Mouse (Mus musculus) forebrain, embryonic 13.5 days (tissue): ENCODE data around the gene Gm20388. TPM values are rescaled to one million over a fixed set of nuclear protein-coding genes. Genes with fewer than 3 reads are reported as not detected.

ENCODE experiments used
- ATAC-seq: fragments of 200-750 bp; cut with Nextera tagmentation; 2 replicates; pipeline ENCODE4 v1.8.0; 2017
- H3K27ac ChIP-seq: fragments of 300-500 bp; sonication (generic); 2 replicates; pipeline ENCODE4 v1.5.1; 2015; ENCODE audit warnings: inconsistent platforms, mild to moderate bottlenecking, moderate library complexity
- H3K27me3 ChIP-seq: fragments of 300-500 bp; sonication (generic); 2 replicates; pipeline ENCODE4 v1.6.1; 2015; ENCODE audit warnings: mild to moderate bottlenecking, inconsistent platforms
- H3K36me3 ChIP-seq: fragments of 300-500 bp; sonication (generic); 2 replicates; pipeline ENCODE4 v1.6.1; 2015; ENCODE audit warnings: mild to moderate bottlenecking, inconsistent platforms; ENCODE audit not compliant: poor library complexity, severe bottlenecking
- H3K4me1 ChIP-seq: fragments of 300-500 bp; sonication (generic); 2 replicates; pipeline ENCODE4 v1.6.1; 2015; ENCODE audit warnings: inconsistent platforms
- H3K4me2 ChIP-seq: fragments of 300-500 bp; sonication (generic); 2 replicates; pipeline ENCODE4 v1.6.1; 2015; ENCODE audit warnings: inconsistent platforms, mild to moderate bottlenecking, moderate library complexity
- H3K4me3 ChIP-seq: fragments of 300-500 bp; sonication (generic); 2 replicates; pipeline ENCODE4 v1.5.1; 2015; ENCODE audit warnings: mild to moderate bottlenecking, inconsistent platforms
- H3K9ac ChIP-seq: fragments of 300-500 bp; sonication (generic); 2 replicates; pipeline ENCODE4 v1.6.1; 2015; ENCODE audit warnings: mild to moderate bottlenecking, inconsistent platforms
- H3K9me3 ChIP-seq: fragments of 300-500 bp; sonication (generic); replicated peaks from 2 replicates; pipeline ENCODE4 v1.6.1; 2016; ENCODE audit warnings: inconsistent platforms
- WGBS: fragments of 180-500 bp; shearing (Covaris S2); methylation state at CpG from one replicate; pipeline ENCODE4 v1.1.7; 2015; 5-methylcytosine and 5-hydroxymethylcytosine counted together
- polyA plus RNA-seq: library from polyadenylated mRNA; unstranded; fragments of >200 nt; fragmentation: Nextera tagmentation; extraction: Ambion mirVana; gene quantifications from 2 replicates; pipeline ENCODE4 v1.2.1, GENCODE M21; 2015

The Gm20388 gene
- polyA plus RNA-seq, 1 experiment from 2014 or later: 5.6 TPM

GRCm38 (mm10) chr8:122283356-122284202 is 2372.9 kb downstream of the Gm20388 start:
- H3K27ac ChIP-seq: 0 out of 2 replicates have a peak overlapping the region, but pooled peaks have one; percentile 14
- H3K4me1 ChIP-seq: peaks cover 42% of the 10 kb centered on the region
- H3K4me3 ChIP-seq: peak overlapping the region; percentile 61
- peak overlapping the region; percentile 97 for H3K4me2 ChIP-seq
- no peaks in the 10 kb centered on the region for H3K9me3 ChIP-seq
- H3K27me3 ChIP-seq: peaks cover 48% of the 10 kb centered on the region
- WGBS: 1% methylated on average over 36 of the region's 37 CpGs
- H3K9ac ChIP-seq: peak overlapping the region; percentile 75
- no peak for ATAC-seq
- no peaks in the 10 kb centered on the region for H3K36me3 ChIP-seq

DNA sequence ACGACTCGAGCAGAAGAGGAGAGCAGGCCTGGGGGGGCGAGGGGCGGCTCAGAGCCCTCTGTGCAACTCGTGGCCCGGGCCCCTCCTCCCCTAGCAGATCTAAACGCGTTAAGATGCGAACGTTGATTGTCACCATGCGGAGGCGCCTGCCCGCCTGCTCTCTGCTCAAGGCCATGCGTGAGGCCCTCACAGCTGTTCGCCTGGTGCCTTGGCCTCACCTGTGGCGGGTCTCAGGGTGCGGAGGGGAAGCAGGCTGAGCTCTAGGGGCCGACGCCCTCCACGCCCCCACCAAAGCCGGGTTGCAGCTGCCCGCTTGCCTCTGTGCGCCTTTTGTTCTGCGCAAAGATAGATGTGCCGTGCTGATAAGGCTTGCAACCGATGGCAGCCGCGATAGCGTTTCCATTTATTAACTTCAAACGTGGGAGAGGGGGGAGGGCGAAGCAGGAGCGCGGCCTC is 2373.6 kb downstream of the Gm20388 start:
- H3K4me1 ChIP-seq: peaks cover 42% of the 10 kb centered on the region

GRCm38 (mm10) chr8:122284659-122285261 is 2374.1 kb downstream of the Gm20388 start:
- Histone ChIP-seq H3K4me2 (peak overlapping the region; percentile 97), H3K9ac (peak overlapping the region; percentile 75), H3K36me3 (no peaks in the 10 kb centered on the region), H3K4me1 (peaks cover 42% of the 10 kb centered on the region), H3K27me3 (peaks cover 56% of the 10 kb centered on the region), H3K27ac (no peak overlapping the region), H3K9me3 (no peaks in the 10 kb centered on the region), H3K4me3 (peak overlapping the region; percentile 61)
- no peak for ATAC-seq
- WGBS: 4% methylated on average over 21 of the region's 21 CpGs

More for the DNA sequence above, 2373.6 kb downstream of the Gm20388 start:
- Histone ChIP-seq H3K4me3 (peak overlapping the region; percentile 61), H3K27ac (0 out of 2 replicates have a peak overlapping the region, but pooled peaks have one; percentile 14), H3K36me3 (no peaks in the 10 kb centered on the region), H3K9me3 (no peaks in the 10 kb centered on the region), H3K27me3 (peaks cover 53% of the 10 kb centered on the region), H3K4me2 (peak overlapping the region; percentile 97), H3K9ac (peak overlapping the region; percentile 75)
- under 1% methylated on average over 32 of the region's 33 CpGs for WGBS
- no peak for ATAC-seq

GRCm38 (mm10) chr8:122285727-122286126 is 2375.1 kb downstream of the Gm20388 start:
- peaks cover 56% of the 10 kb centered on the region for H3K27me3 ChIP-seq
- H3K9me3 ChIP-seq: no peaks in the 10 kb centered on the region
- H3K4me1 ChIP-seq: peaks cover 38% of the 10 kb centered on the region
- no peaks in the 10 kb centered on the region for H3K36me3 ChIP-seq
- 68% methylated on average over 6 of the region's 6 CpGs for WGBS
- no peak overlapping the region for H3K9ac ChIP-seq
- H3K27ac ChIP-seq: no peak overlapping the region
- no peak overlapping the region for H3K4me3 ChIP-seq
- no peak for ATAC-seq
- no peak overlapping the region for H3K4me2 ChIP-seq

DNA sequence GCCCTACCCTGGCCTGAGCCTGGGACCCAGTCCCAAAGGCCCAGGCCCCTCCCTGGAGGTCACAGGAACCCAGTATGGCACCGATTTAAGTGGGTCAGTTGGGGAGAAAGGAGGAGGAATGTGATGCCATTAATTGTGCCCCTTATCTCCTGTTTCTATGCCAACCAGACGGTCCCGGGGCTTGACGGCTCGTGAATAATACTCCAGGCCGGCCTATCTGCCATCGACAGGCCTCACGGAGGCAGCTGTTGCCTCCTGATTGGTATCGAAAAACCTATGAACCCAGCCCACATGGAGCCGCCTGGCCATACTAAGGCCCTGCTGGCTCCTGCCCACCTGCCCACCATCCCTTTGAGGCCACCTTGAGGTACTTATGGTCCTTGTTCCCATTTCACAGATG is 2376.3 kb downstream of the Gm20388 start:
- 79% methylated on average over 10 of the region's 10 CpGs for WGBS
- Histone ChIP-seq H3K4me1 (peaks cover 39% of the 10 kb centered on the region), H3K27ac (no peak overlapping the region), H3K36me3 (no peaks in the 10 kb centered on the region), H3K4me3 (no peak overlapping the region), H3K27me3 (peaks cover 56% of the 10 kb centered on the region), H3K4me2 (no peak overlapping the region), H3K9me3 (no peaks in the 10 kb centered on the region), H3K9ac (no peak overlapping the region)
- no peak for ATAC-seq

DNA sequence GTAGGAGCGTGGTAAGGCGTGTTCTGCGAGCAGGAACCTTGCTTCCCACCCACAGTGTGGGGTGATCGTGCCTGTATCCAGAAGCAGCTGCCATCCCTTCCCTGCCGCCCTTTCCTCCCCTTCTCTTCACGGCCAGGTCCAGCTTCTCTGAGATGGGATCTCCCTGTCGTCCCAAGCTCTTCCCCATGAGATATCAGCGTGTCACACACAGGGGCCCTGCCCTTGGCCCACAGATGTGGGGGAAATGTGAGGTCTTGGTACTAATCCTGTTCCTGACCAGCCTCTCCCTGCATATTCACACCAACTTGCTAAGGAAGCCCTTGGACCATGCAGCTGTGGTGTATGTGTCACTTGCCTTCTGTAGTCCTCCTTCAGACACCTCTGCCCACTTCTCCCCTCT is 2377.1 kb downstream of the Gm20388 start:
- Histone ChIP-seq H3K9ac (no peak overlapping the region), H3K9me3 (no peaks in the 10 kb centered on the region), H3K4me2 (no peak overlapping the region), H3K4me3 (no peak overlapping the region), H3K27ac (no peak overlapping the region), H3K27me3 (peaks cover 51% of the 10 kb centered on the region), H3K4me1 (peaks cover 37% of the 10 kb centered on the region), H3K36me3 (no peaks in the 10 kb centered on the region)
- 81% methylated on average over 8 of the region's 8 CpGs for WGBS
- no peak for ATAC-seq

DNA sequence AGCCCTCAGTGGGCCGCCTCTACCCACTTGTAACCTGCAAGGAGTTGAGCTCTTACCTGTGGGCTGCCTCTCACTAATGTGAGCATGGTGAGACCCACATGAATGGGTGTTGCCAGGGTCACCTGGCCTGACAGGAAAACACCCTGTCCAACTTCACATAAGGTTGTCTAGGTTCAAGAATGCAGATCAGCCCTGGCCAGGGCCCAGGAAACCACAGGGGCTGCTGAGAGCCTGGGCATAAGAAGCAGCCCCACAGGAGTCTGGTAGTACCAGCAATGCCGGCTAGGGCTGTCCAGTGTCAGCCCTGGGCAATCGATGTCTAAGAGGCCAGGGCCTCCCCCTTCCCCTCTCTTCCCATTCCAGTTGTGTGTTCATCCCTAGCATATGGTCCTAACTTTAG is 2377.7 kb downstream of the Gm20388 start:
- Histone ChIP-seq H3K27me3 (peaks cover 45% of the 10 kb centered on the region), H3K9ac (no peak overlapping the region), H3K4me3 (no peak overlapping the region), H3K9me3 (no peaks in the 10 kb centered on the region), H3K4me1 (peaks cover 31% of the 10 kb centered on the region), H3K36me3 (no peaks in the 10 kb centered on the region), H3K27ac (no peak overlapping the region), H3K4me2 (no peak overlapping the region)
- no peak for ATAC-seq
- WGBS: 71% methylated on average over 3 of the region's 3 CpGs

DNA sequence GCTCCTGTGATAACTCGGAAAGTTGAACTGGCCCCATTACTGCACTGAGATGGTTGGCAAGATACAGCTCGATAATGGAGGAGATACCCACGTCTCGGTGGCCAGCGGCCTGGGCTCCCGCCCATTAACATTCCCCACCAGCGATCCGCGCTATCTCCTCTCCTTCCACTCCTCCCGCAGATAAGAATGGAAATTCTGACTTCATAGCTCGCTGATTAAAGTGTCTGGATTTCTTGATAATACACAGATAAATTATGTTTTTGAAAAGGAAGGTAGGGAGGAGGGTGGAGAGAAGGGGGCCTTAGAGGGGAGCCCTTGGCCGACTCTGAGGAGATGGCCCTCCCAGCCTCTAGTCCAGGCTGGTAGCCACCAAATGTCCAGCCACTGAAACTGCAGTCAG is 2380.4 kb downstream of the Gm20388 start:
- Histone ChIP-seq H3K4me3 (no peak overlapping the region), H3K27me3 (peaks cover 18% of the 10 kb centered on the region), H3K9ac (no peak overlapping the region; the same call in 1 of the 2 replicates), H3K4me1 (peaks cover 15% of the 10 kb centered on the region), H3K4me2 (no peak overlapping the region), H3K9me3 (no peaks in the 10 kb centered on the region), H3K36me3 (no peaks in the 10 kb centered on the region), H3K27ac (no peak overlapping the region)
- no peak for ATAC-seq
- 79% methylated on average over 12 of the region's 12 CpGs for WGBS

DNA sequence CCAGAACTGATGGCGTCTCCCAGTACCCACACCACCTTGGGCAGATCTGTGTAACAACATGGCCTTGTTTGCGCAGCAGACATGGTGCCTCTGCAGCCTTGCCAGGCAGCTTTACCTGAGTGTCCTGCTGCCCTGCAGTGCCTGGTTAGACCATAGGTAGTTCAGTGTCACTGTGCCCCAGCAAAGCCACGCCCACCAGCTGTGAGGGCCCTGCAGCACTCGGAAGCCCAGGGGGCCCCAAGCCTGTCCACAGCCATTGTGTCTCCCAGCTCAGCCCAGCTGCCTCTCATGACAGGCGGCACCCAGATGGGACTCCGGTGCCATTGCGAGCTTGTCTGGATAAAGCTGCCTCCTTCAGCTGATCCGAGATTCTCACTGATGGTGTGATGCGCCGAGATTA is 2380.9 kb downstream of the Gm20388 start:
- Histone ChIP-seq H3K36me3 (no peaks in the 10 kb centered on the region), H3K4me2 (no peak overlapping the region), H3K27ac (no peak overlapping the region; the same call in 1 of the 2 replicates), H3K27me3 (peaks cover 14% of the 10 kb centered on the region), H3K9me3 (no peaks in the 10 kb centered on the region), H3K4me1 (peaks cover 19% of the 10 kb centered on the region), H3K4me3 (no peak overlapping the region), H3K9ac (no peak overlapping the region; the same call in 1 of the 2 replicates)
- 28% methylated on average over 10 of the region's 10 CpGs for WGBS
- ATAC-seq: no peak

- H3K9me3 ChIP-seq: no peaks in the 10 kb centered on the region
- H3K36me3 ChIP-seq: no peaks in the 10 kb centered on the region
- peaks cover 9% of the 10 kb centered on the region for H3K27me3 ChIP-seq
- H3K27ac ChIP-seq: no peak overlapping the region
- H3K9ac ChIP-seq: no peak overlapping the region
- 70% methylated on average over 10 of the region's 10 CpGs for whole genome bisulfite sequencing
- no peak overlapping the region for H3K4me2 ChIP-seq
- H3K4me3 ChIP-seq: no peak overlapping the region
- ATAC-seq: no peak
- peaks cover 24% of the 10 kb centered on the region for H3K4me1 ChIP-seq
Observed at GRCm38 (mm10) chr8:122293484-122293883, 2382.8 kb downstream of the Gm20388 start.

DNA sequence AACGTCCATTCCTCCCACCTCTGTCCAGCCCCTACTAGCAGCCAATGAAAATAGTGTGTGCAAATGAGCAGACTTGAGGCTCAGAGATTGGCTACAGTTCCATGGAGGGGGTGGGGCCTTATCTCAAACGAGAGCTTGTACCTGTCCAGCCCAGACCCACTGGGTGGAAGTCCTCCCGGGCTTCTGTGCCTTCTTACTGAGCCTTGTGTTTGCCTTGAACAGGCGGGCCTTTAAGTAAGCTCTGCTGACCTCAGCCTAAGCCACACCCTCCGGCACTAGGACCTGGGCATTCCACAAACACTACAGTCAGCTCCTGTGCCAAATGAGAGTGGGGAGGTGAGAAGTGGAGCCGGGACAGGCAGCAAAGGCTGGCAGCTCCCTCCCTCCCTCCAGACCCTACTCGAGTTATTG is 2383.6 kb downstream of the Gm20388 start:
- 0 out of 2 replicates have a peak, but pooled peaks have one; percentile 41 for ATAC-seq
- no peaks in the 10 kb centered on the region for H3K9me3 ChIP-seq
- H3K4me1 ChIP-seq: peaks cover 24% of the 10 kb centered on the region
- 3% methylated on average over 7 of the region's 7 CpGs for WGBS
- 0 out of 2 replicates have a peak, but pooled peaks cover 3% of the 10 kb centered on the region for H3K27me3 ChIP-seq
- no peak overlapping the region for H3K27ac ChIP-seq
- no peaks in the 10 kb centered on the region for H3K36me3 ChIP-seq
- no peak overlapping the region for H3K9ac ChIP-seq
- no peak overlapping the region for H3K4me3 ChIP-seq
- no peak overlapping the region for H3K4me2 ChIP-seq

- WGBS: 69% methylated on average over 9 of the region's 9 CpGs
Observed at GRCm38 (mm10) chr8:122295389-122295788, 2384.7 kb downstream of the Gm20388 start.

More at GRCm38 (mm10) chr8:122295389-122295788, 2384.7 kb downstream of the Gm20388 start:
- Histone ChIP-seq H3K4me1 (peaks cover 24% of the 10 kb centered on the region), H3K9ac (no peak overlapping the region), H3K4me2 (no peak overlapping the region), H3K27ac (no peak overlapping the region), H3K36me3 (no peaks in the 10 kb centered on the region), H3K4me3 (no peak overlapping the region), H3K9me3 (no peaks in the 10 kb centered on the region), H3K27me3 (no peaks in the 10 kb centered on the region)
- no peak for ATAC-seq
